Mouse (Mus musculus): ENCODE measurements around the gene Fbxl16.

DNA sequence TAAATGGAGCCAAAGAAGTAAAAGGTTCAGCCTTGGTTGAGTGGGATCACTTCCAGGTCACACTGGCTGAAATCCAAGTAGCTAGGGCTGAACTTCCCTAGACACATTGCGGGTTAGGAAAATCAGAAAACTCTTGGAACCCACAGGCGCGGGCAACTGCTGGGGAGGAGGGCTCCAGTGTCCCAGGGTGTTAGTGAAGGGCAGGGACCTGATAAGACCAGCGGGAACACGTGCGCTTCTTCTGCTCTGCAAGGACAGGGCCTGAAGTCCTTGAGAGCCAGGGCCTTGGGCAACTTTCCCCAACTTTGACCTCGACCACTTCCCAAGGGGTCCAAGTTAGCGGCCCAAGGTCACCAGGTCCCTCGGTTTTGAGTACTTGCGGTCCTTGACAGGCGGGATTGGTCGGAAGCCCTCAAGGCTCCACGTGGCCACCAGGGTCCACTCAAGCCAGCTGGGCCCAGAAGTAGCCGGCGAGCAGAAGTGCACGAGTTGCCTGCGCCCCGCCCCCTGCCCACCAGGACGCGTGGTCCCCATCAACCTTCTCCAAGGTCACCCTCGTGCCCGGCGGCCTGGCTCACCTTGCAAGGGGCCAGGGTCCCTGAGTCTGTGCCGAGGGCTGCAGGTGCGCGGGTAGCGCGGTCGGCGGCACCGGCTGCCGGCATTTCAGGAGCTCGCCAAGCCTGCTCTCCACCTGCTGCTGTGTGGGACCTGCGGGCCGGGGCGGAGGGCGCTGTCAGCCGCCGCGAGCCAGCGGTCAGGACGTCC, 59.1 kb downstream of the Fbxl16 start:
- no peak for TF ChIP-seq USF1 (IDR thresholded peaks at IDR 0.05; ENCODE audit: low read depth)
- no peak for TF ChIP-seq POLR2A (IDR thresholded peaks at IDR 0.05; ENCODE audit: insufficient read length, low read depth)
- no peak for TF ChIP-seq CEBPB (IDR thresholded peaks at IDR 0.05; ENCODE audit: insufficient read depth, poor library complexity, severe bottlenecking)
- no peak for TF ChIP-seq MAX (IDR thresholded peaks at IDR 0.05; ENCODE audit: low read depth)
- no peak for TF ChIP-seq SRF (IDR thresholded peaks at IDR 0.05; ENCODE audit: control insufficient read depth, insufficient read length, low read depth)
- peak in 1 of 3 experiments; percentile 52 for TF ChIP-seq MYOD1 (IDR thresholded peaks at IDR 0.05; ENCODE audit: control insufficient read depth in 1 of 3, insufficient read length in 2 of 3, low read depth in 2 of 3)
- no peak for TF ChIP-seq POLR2AphosphoS2 (IDR thresholded peaks at IDR 0.05; ENCODE audit: insufficient read length, low read depth)
- TF ChIP-seq TCF12 (IDR thresholded peaks at IDR 0.05; ENCODE audit: insufficient read depth, poor library complexity, severe bottlenecking), result no peak
- TF ChIP-seq E2F4 (IDR thresholded peaks at IDR 0.05; ENCODE audit: insufficient read depth), result no peak
- no peak for TF ChIP-seq TCF3 (IDR thresholded peaks at IDR 0.05; ENCODE audit: insufficient read length, low read depth)
- TF ChIP-seq MYOG (IDR thresholded peaks at IDR 0.05; ENCODE audit: control insufficient read depth in 1 of 3, insufficient read depth in 1 of 3, insufficient read length in 2 of 3, low read depth in 2 of 3), result peak in 2 of 3 experiments; percentile 34 to 67
- no peak for TF ChIP-seq REST (IDR thresholded peaks at IDR 0.05; ENCODE audit: insufficient read depth, insufficient read length)

Measured in myocyte (in vitro differentiated cells).